Mouse (Mus musculus) heart, postnatal 25 days (tissue): ENCODE measurements around the gene Spryd3. TPM values are rescaled to one million over a fixed set of nuclear protein-coding genes. Genes with fewer than 3 reads are reported as not detected.

Source experiments
- DNase-seq: peaks from one replicate; pipeline ENCODE4 v3.0.0; 2022; ENCODE audit warnings: low spot score
- intact Hi-C: fragments of 180-260 bp; cut with DNase I; formaldehyde crosslinking; loops from one replicate; pipeline ENCODE4 v1.15.1; 2025
- total RNA-seq, 2 experiments: library from RNA; stranded (reverse); gene quantifications; 2 replicates each; pipeline ENCODE4 v1.2.3; 2021

The Spryd3 gene
- total RNA-seq, 2 experiments from 2014 or later = 13.2 to 15.1 TPM

GRCm38 (mm10) chr15:102115731-102116231 is 20.3 kb downstream of the Spryd3 start:
- intact Hi-C loops = loop anchor here (2.0 kb wide), 1 partner anchor 31 kb away; no protein-coding TSS in a partner anchor
- DNase-seq = no peak

DNA sequence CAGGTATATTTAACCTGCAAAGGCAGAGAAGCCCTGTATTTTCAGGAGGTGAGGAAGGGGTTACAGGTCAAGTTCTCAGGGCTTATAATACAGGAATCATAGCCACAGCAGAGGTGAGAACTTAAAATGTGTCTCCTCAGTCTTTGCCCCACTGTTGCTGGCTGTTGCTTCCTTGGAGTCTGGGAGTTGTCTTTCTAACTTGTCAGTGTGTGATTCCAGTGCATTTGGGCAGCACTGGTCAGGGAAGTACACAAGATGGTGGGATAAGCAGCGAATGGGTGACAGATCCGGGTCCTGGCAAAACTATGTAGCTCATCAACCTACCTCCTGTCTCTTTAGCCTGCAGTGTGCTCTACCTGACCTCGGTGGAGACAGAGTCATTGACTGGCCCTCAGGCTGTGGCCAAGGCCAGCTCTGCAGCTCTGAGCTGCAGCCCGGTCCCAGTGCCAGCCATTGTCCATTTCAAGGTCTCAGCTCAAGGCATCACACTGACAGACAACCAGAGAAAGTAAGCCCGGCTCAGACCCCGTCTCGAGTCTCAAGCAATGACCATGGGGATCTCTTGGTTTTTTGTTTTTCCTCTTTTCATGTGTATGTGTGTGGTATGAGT is 21.3 kb downstream of the Spryd3 start:
- intact Hi-C loops = no loop called here
- no peak for DNase-seq

DNA sequence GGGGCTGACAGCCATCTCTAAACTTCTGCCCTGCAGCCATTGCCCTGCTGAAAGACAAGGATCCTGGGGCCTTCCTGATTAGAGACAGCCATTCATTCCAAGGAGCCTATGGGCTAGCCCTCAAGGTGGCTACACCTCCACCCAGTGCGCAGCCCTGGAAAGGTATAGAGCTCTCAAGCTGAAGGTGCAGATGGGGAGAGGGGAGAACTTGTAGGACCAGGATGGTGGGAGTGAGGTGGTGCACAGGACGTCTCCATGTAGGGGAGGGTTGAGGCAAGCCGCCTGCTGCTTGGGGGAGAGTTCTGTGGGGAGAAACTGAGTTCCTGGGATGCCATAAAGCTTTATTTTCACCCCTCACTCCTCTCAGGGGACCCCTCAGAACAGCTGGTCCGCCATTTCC is 22.4 kb downstream of the Spryd3 start:
- intact Hi-C loops = no loop called here
- DNase-seq = no peak

DNA sequence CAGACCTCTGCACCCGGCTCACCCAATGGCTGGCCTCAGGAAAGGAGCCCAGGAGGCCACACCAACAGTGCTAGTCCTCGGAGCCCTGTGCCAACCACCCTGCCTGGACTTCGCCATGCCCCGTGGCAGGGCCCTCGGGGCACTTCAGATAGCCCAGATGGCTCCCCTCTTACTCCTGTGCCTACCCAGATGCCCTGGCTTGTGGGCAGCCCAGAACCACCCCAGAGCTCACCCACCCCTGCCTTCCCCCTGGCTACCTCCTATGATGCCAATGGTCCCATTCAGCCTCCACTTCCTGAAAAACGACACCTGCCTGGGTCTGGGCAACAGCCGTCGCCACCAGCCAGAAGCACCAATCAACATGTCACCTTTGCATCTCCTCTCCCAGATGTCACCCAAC is 23.2 kb downstream of the Spryd3 start:
- intact Hi-C loops = no loop called here
- no peak for DNase-seq

DNA sequence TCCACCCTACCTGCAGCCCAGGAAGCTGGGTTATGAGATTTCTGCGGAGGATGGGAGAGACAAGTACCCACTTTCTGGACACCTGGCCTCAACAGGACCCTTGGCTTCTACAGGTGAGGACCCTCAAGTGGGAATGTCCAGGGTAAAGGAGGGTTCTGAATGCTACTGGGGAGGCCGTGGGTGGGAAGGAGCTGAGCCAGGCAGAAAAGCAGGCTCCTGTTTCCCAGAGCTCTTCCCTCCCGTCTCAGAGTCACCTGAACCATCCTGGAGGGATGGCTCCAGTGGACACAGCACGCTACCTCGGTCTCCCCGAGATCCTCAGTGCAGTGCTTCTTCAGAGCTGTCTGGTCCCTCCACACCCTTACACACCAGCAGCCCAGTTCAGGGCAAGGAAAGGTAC is 23.9 kb downstream of the Spryd3 start:
- DNase-seq = no peak
- intact Hi-C loops = no loop called here

DNA sequence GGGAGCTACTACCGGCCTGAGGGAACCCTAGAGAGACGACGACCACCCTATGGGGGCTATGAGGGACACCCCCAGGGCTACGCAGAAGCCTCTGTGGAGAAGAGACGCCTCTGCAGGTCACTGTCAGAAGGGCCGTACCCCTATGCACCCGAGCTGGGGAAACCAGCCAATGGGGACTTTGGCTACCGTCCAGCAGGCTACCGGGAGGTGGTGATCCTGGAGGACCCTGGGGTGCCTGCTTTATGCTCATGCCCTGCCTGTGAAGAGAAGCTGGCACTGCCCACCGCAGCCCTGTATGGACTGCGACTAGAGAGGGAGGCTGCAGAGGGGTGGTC is 24.6 kb downstream of the Spryd3 start:
- intact Hi-C loops = no loop called here
- no peak for DNase-seq

- intact Hi-C loops = no loop called here
- DNase-seq = no peak
Measured at GRCm38 (mm10) chr15:102110701-102111494, 25.1 kb downstream of the Spryd3 start.

DNA sequence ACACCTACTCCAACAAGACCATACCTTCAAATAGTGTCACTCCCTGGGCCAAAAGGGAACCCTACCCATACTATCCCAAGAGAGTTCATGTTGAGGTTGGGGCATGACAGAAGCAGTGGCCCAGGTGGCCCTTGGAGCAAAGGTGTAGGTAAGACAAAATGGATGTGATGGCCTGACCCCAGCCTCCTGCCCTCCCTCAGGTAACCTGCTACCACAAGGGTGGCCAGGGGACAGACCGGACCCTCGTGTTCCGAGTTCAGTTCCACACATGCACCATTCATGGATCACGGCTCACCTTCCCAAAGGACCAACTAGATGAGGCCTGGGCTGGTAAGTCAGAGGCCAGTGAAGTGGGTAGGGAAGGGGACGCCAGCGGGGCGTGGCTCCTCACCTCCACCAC is 25.8 kb downstream of the Spryd3 start:
- no peak for DNase-seq
- intact Hi-C loops = no loop called here

DNA sequence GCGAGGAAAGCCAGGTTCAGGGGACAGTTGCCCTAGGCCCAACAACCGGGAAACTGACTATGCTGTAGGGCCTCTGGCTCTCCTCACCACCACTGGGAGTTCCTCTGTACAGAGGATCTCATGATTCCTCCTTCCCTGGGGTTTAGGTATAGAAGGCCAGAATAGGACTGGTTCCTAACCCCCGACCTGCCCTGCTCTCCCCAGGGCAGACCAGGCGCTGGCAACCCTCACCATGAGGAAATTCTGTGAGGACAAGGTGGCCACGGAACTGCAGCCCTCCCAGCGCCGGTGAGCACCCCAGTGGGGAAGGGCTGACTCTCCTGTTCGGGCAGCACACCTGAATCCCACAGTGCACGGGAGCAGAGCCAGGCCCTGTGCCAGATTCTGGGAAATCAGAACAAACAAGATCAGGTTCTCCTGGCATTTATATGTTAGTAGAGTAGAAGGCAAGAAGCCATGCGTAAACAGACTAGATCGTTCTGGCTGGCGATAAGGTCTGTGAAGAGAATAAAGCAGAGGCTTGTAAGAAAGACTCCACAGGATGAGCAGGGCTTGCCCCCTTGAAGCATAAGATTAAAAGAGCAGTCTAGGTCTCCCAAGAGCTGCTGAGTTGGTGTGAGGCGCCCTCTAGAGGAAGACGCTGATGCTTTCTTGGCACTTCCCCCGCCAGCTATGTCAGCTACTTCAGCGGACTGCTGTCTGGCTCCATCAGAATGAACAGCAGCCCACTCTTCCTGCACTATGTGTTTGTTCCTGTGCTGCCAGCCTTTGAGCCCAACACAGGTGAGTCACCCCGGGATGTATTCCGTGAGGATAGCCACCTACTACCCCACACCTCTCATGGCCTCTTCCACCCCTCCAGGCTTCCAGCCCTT is 27.1 kb downstream of the Spryd3 start:
- intact Hi-C loops = loop anchor here (1.0 to 10.0 kb wide), 2 partner anchors 37 to 296 kb away; partner anchors contain the start of gene Sp1
- no peak for DNase-seq

DNA sequence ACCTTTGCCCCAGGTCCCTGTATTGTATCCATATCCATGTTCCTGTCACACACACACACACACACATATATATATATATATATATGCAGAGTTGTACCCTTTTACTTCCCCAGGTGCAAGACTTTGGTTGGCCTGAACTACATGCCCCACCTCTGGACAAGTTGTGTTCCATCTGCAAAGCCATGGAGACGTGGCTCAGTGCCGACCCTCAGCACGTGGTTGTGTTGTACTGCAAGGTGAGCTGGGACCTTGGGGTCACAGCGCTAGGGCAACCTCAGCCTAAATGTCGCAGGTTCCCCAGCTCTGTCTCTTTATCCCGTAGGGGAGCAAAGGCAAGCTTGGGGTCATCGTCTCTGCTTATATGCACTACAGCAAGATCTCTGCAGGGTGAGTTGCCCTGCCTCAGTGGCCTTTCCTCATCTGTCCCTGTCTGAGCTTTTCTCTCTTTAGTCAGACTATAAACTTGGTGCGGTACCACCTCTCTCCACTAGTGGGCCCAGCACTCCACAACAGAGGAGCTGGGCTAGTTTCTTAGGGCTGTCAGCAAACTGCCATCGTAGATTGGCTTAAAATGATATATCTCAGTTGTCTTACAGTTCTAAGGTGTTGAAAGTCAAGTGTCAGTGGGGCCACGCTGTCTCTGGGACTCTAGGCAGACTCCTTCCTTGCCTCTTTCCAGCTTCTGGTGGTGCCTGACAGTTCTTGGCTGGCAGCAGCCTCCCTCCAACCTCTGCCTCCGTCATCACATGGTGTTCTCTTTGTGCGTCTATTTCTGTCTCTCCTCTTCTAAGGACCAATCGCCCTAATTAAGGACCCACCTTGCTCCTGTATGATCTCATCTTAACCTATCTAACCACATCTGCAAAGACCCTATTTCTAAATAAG is 28.1 kb downstream of the Spryd3 start:
- intact Hi-C loops = loop anchor here (1.0 to 10.0 kb wide), 2 partner anchors 38 to 297 kb away; partner anchors contain the start of gene Sp1
- no peak for DNase-seq

- intact Hi-C loops = loop anchor here (10.0 kb wide), 1 partner anchor 298 kb away; the partner anchor contains the start of gene Sp1
- no peak for DNase-seq
Measured at GRCm38 (mm10) chr15:102106754-102107456, 29.1 kb downstream of the Spryd3 start.

GRCm38 (mm10) chr15:102105764-102106730 is 30.0 kb downstream of the Spryd3 start:
- intact Hi-C loops = loop anchor here (10.0 kb wide), 1 partner anchor 299 kb away; the partner anchor contains the start of gene Sp1
- no peak for DNase-seq

DNA sequence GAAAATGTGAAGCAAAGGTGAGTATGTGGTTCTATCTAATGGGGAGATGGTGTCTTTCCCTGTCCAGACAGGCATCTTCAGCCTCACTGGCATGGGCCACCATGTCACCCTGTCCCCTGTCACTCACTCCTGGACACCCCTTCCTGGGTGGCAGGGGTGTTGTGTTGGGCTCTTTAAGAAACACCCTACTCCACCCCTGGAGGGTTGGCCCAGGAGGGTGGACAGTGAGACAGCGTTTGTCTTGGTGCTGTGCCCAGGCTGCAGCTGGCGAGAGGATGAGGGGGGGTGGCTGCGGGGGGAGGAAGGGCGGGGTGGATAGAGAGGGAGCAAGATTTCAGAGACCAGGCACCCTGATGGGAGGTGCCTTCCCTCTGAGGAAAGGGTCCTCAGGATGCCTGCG is 30.7 kb downstream of the Spryd3 start:
- peak; percentile 80 for DNase-seq
- intact Hi-C loops = loop anchor here (10.0 kb wide), 1 partner anchor 299 kb away; the partner anchor contains the start of gene Sp1

GRCm38 (mm10) chr15:102103947-102104555 is 32.0 kb downstream of the Spryd3 start:
- peak; percentile 93 for DNase-seq
- intact Hi-C loops = loop anchor here (10.0 kb wide), 1 partner anchor 301 kb away; the partner anchor contains the start of gene Sp1

- DNase-seq = no peak
- intact Hi-C loops = loop anchor here (10.0 kb wide), 1 partner anchor 301 kb away; the partner anchor contains the start of gene Sp1
Measured at GRCm38 (mm10) chr15:102103371-102103946, 32.6 kb downstream of the Spryd3 start.

GRCm38 (mm10) chr15:102102548-102103121 is 33.4 kb downstream of the Spryd3 start:
- intact Hi-C loops = loop anchor here (10.0 kb wide), 1 partner anchor 302 kb away; the partner anchor contains the start of gene Sp1
- peak; percentile 81 for DNase-seq
